Mouse (Mus musculus) lung, postnatal 0 days (tissue): ENCODE data around the gene Elmsan1. TPM values are rescaled to one million over a fixed set of nuclear protein-coding genes. Genes with fewer than 3 reads are reported as not detected.

Experiments
- ATAC-seq: fragments of 200-750 bp; cut with Nextera tagmentation; 2 replicates; pipeline ENCODE4 v1.8.0; 2017; ENCODE audit warnings: moderate library complexity
- DNase-seq: peaks from one replicate; pipeline ENCODE4 v3.0.0-alpha.2; 2016; ENCODE audit warnings: low spot score
- H3K27ac ChIP-seq: fragments of 300-500 bp; sonication (generic); 2 replicates; pipeline ENCODE4 v1.5.1; 2014; ENCODE audit warnings: antibody characterized with exemption, mild to moderate bottlenecking, low read length, mixed read lengths
- H3K27me3 ChIP-seq: fragments of 300-500 bp; sonication (generic); replicated peaks from 2 replicates; pipeline ENCODE4 v1.6.1; 2014; ENCODE audit warnings: low read length, mixed read lengths; ENCODE audit not compliant: insufficient read depth
- H3K36me3 ChIP-seq: fragments of 300-500 bp; sonication (generic); 2 replicates; pipeline ENCODE4 v1.6.1; 2014; ENCODE audit warnings: low read length, mixed read lengths; ENCODE audit not compliant: insufficient read depth
- H3K4me1 ChIP-seq: fragments of 300-500 bp; sonication (generic); 2 replicates; pipeline ENCODE4 v1.6.1; 2014; ENCODE audit warnings: antibody characterized with exemption, low read depth, low read length, mixed read lengths; ENCODE audit not compliant: insufficient read depth
- H3K4me2 ChIP-seq: fragments of 300-500 bp; sonication (generic); replicated peaks from 2 replicates; pipeline ENCODE4 v1.6.1; 2014; ENCODE audit warnings: low read depth, mild to moderate bottlenecking, low read length, moderate library complexity, mixed read lengths
- H3K4me3 ChIP-seq: fragments of 300-500 bp; sonication (generic); 2 replicates; pipeline ENCODE4 v1.5.1; 2014; ENCODE audit warnings: low read depth, low read length
- H3K9ac ChIP-seq: fragments of 300-500 bp; sonication (generic); replicated peaks from 2 replicates; pipeline ENCODE4 v1.6.1; 2014; ENCODE audit warnings: low read depth, mild to moderate bottlenecking
- H3K9me3 ChIP-seq: fragments of 300-500 bp; sonication (generic); 2 replicates; pipeline ENCODE4 v1.6.1; 2016; ENCODE audit warnings: low read length, mixed read lengths
- CTCF ChIP-seq: IDR thresholded peaks from 2 replicates; pipeline ENCODE4 v1.5.1; 2016; ENCODE audit warnings: antibody characterized with exemption, mild to moderate bottlenecking
- EP300 ChIP-seq: IDR thresholded peaks from 2 replicates; pipeline ENCODE4 v1.6.1; 2016; ENCODE audit warnings: antibody characterized with exemption, mild to moderate bottlenecking, control low read depth
- WGBS: fragments of 180-500 bp; shearing (Covaris S2); extraction: QIAGEN DNeasy Blood & Tissue Kit; methylation state at CpG from one replicate; pipeline ENCODE4 v1.1.7; 2014; 5-methylcytosine and 5-hydroxymethylcytosine counted together
- polyA plus RNA-seq: library from polyadenylated mRNA; unstranded; fragments of >200 nt; fragmentation: Nextera tagmentation; extraction: Ambion mirVana; gene quantifications from 2 replicates; pipeline ENCODE4 v1.2.1, GENCODE M21; 2015

Elmsan1 gene
- polyA plus RNA-seq, 1 experiment from 2014 or later = 6.7 TPM

- no peak overlapping the region for H3K4me2 ChIP-seq
- H3K27me3 ChIP-seq = no peaks in the 10 kb centered on the region
- TF ChIP-seq EP300 = no peak
- TF ChIP-seq CTCF = no peak
- no peak overlapping the region for H3K9ac ChIP-seq
- no peaks in the 10 kb centered on the region; the same call in 1 of the 2 replicates for H3K4me1 ChIP-seq
- H3K9me3 ChIP-seq = no peaks in the 10 kb centered on the region
- H3K4me3 ChIP-seq = no peak overlapping the region
- ATAC-seq (no peak), DNase-seq (peak; percentile 32)
- peaks cover 26% of the 10 kb centered on the region for H3K36me3 ChIP-seq
- 64% methylated on average over 32 of the region's 32 CpGs for WGBS
- no peak overlapping the region for H3K27ac ChIP-seq
Observed at GRCm38 (mm10) chr12:84152352-84153190, 66.1 kb downstream of the Elmsan1 start.

GRCm38 (mm10) chr12:84151911-84152310 lies 66.8 kb downstream of the Elmsan1 start:
- H3K27ac ChIP-seq = no peak overlapping the region

GRCm38 (mm10) chr12:84150976-84151375 lies 67.7 kb downstream of the Elmsan1 start:
- no peaks in the 10 kb centered on the region for H3K9me3 ChIP-seq
- H3K36me3 ChIP-seq = peaks cover 15% of the 10 kb centered on the region
- TF ChIP-seq EP300 (no peak), CTCF (no peak)
- no peaks in the 10 kb centered on the region; the same call in 1 of the 2 replicates for H3K4me1 ChIP-seq
- ATAC-seq = no peak
- peak; percentile 19 for DNase-seq
- no peak overlapping the region for H3K27ac ChIP-seq
- H3K4me3 ChIP-seq = no peak overlapping the region
- H3K27me3 ChIP-seq = no peaks in the 10 kb centered on the region
- no peak overlapping the region for H3K4me2 ChIP-seq
- WGBS = 36% methylated on average over 6 of the region's 6 CpGs
- no peak overlapping the region for H3K9ac ChIP-seq

More at GRCm38 (mm10) chr12:84151911-84152310, 66.8 kb downstream of the Elmsan1 start:
- no peak for DNase-seq
- Histone ChIP-seq H3K4me1 (no peaks in the 10 kb centered on the region; the same call in 1 of the 2 replicates), H3K4me3 (no peak overlapping the region), H3K9ac (no peak overlapping the region), H3K9me3 (no peaks in the 10 kb centered on the region), H3K27me3 (no peaks in the 10 kb centered on the region), H3K4me2 (no peak overlapping the region), H3K36me3 (peaks cover 23% of the 10 kb centered on the region)
- no peak for ATAC-seq
- WGBS = 78% methylated on average over 10 of the region's 10 CpGs
- TF ChIP-seq EP300 = no peak
- no peak for TF ChIP-seq CTCF

GRCm38 (mm10) chr12:84149971-84150370 lies 68.7 kb downstream of the Elmsan1 start:
- no peaks in the 10 kb centered on the region for H3K9me3 ChIP-seq
- DNase-seq (no peak), ATAC-seq (no peak)
- WGBS = 94% methylated on average over 15 of the region's 15 CpGs
- H3K27ac ChIP-seq = no peak overlapping the region
- no peak overlapping the region for H3K9ac ChIP-seq
- H3K4me1 ChIP-seq = no peaks in the 10 kb centered on the region; the same call in 1 of the 2 replicates
- H3K4me2 ChIP-seq = no peak overlapping the region
- peaks cover 14% of the 10 kb centered on the region for H3K36me3 ChIP-seq
- no peak overlapping the region for H3K4me3 ChIP-seq
- H3K27me3 ChIP-seq = no peaks in the 10 kb centered on the region
- no peak for TF ChIP-seq EP300
- no peak for TF ChIP-seq CTCF

DNA sequence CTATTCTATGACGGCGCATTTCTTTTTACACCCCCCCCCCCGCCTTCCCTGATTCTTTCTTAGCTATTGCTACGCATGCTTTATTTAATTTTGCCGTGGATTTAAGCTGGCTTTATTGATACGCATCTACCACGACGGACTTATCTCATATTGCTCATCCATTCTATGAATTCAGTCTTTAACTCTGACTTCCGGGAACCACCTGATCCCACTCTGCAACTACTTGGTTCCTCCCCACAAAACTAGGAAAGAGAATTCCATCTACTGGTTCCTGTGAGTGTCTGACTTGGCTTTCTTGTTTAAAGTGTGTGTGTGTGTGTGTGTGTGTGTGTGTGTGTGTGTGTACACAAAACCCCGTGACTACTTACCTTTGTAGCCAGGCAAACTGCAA lies 70.1 kb downstream of the Elmsan1 start:
- Histone ChIP-seq H3K27ac (no peak overlapping the region), H3K27me3 (no peaks in the 10 kb centered on the region), H3K9me3 (no peaks in the 10 kb centered on the region), H3K4me2 (peak overlapping the region; percentile 73), H3K9ac (peak overlapping the region; percentile 27; the same call in 1 of the 2 replicates), H3K4me3 (peak overlapping the region; percentile 35), H3K36me3 (peaks cover 14% of the 10 kb centered on the region), H3K4me1 (no peaks in the 10 kb centered on the region; the same call in 1 of the 2 replicates)
- DNase-seq (peak; percentile 35), ATAC-seq (0 out of 2 replicates have a peak, but pooled peaks have one; percentile 10)
- 13% methylated on average over 10 of the region's 10 CpGs for whole genome bisulfite sequencing
- TF ChIP-seq EP300 (no peak), CTCF (no peak)

DNA sequence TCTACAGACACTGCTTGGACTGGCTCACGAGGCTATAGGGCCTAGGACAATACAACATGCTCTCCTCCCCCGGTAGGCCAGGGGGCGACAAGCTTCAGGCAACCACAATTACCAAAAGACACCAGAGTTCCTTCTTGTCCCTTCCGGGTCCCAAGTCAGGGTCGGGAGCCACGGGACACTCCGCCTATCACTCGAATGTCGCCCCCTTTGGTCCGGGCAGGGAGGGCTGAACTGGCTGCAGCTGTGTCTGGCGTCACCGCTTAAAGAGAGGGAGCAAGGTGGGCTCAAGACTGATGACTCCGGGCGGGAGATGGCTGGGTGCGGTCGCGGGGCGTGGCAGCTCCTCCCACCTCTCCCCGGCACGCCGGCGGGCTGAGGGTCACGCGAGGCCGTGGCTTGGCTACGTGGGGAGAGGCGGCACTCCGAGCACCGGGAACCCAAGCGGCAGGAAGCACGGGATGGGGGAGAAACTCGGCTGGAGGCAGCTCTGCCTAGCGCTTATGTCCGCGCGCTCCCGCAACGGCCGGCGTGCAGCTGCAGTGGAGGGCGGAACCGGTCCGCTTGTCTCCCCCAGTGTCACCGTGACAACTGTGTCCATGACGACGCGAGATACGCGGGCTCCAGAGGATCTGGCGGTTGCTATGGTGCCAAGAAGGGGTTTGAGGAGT lies 70.6 kb downstream of the Elmsan1 start, which contains the start of gene Pnma1:
Pnma1 (minus strand) TSS at position 536 of the 668 bp plus-strand sequence.
- WGBS = 3% methylated on average over 48 of the region's 50 CpGs
- Histone ChIP-seq H3K36me3 (peaks cover 8% of the 10 kb centered on the region), H3K4me2 (peak within 1 kb of the TSS; percentile 73), H3K4me1 (no peaks in the 10 kb centered on the region; the same call in 1 of the 2 replicates), H3K27ac (peak within 1 kb of the TSS; percentile 32; the same call in 1 of the 2 replicates), H3K9me3 (no peaks in the 10 kb centered on the region), H3K27me3 (no peaks in the 10 kb centered on the region), H3K4me3 (peak within 1 kb of the TSS; percentile 35), H3K9ac (peak within 1 kb of the TSS; percentile 27; the same call in 1 of the 2 replicates)
- DNase-seq = peak; percentile 72
- TF ChIP-seq EP300 (no peak), CTCF (peak; percentile 73)
- ATAC-seq = peak; percentile 84
